ENCODE assay signal across 30 mouse cellular contexts in genomic region chr1:93705389-93705788, GRCm38 (mm10). TPM values are rescaled to one million over a fixed set of nuclear protein-coding genes. Genes with fewer than 3 reads are reported as not detected.
DNase-seq lines count a peak whose midpoint lies in the region; ATAC-seq lines count a peak whose summit lies in the region.
"Had no signal": no experiment of that assay in that cellular context is flagged by ENCODE, and none has a peak within 500 bp of the region (broad histone marks: within the 10 kb centered on the region; RNA-seq: fewer than 3 reads in every experiment).

No protein-coding gene starts in this region.

- DNase-seq in embryonic facial prominence, embryonic 14.5 days (ENCODE audit: low spot score): no peak
- no peak for DNase-seq in embryonic facial prominence, embryonic 10.5 days (ENCODE audit: low spot score)
- DNase-seq in ES-CJ7 (ENCODE audit: low read depth, low spot score): peak; percentile 68
- no peak for DNase-seq in heart, adult 8-10 months (ENCODE audit: low spot score)
- no peak for DNase-seq in kidney, adult 11 months
- no peak for DNase-seq in hindbrain, embryonic 14.5 days (ENCODE audit: low spot score)
- DNase-seq: adrenal gland, adult 8-10 months; cerebellum, adult 9-10 months; forebrain, postnatal 0 days; gastrocnemius, postnatal 25 days; heart, adult 2 months; heart, postnatal 36 days; kidney, postnatal 36 days; layer of hippocampus, postnatal 36 days; liver, embryonic 13.5 days; right cerebral cortex, postnatal 25 days; spleen, adult 18-20 months; thymus, adult 18-20 months; thymus, postnatal 36 days had no signal

- no peak overlapping the region for H3K4me2 ChIP-seq in embryonic facial prominence, embryonic 14.5 days (ENCODE audit: low read depth, low read length)
- no peak overlapping the region for H3K4me2 ChIP-seq in lung, embryonic 15.5 days
- no peak overlapping the region for H3K4me2 ChIP-seq in stomach, embryonic 14.5 days (replicated peaks; ENCODE audit: low read depth, low read length)
- no peak overlapping the region for H3K4me2 ChIP-seq in hindbrain, embryonic 14.5 days (replicated peaks)
- H3K4me2 ChIP-seq: hindbrain, embryonic 15.5 days; kidney, embryonic 15.5 days; limb, embryonic 13.5 days; liver, embryonic 13.5 days; midbrain, embryonic 15.5 days; neural tube, embryonic 12.5 days had no signal

- WGBS in embryonic facial prominence, embryonic 14.5 days: 71% methylated on average over 3 of the region's 3 CpGs
- WGBS in embryonic facial prominence, embryonic 10.5 days: 81% methylated on average over 3 of the region's 3 CpGs
- WGBS in lung, embryonic 15.5 days: 48% methylated on average over 3 of the region's 3 CpGs
- 66% methylated on average over 3 of the region's 3 CpGs for WGBS in stomach, embryonic 14.5 days
- 70% methylated on average over 3 of the region's 3 CpGs for WGBS in hindbrain, embryonic 14.5 days

- H3K27me3 ChIP-seq in embryonic facial prominence, embryonic 14.5 days (replicated peaks; ENCODE audit: control insufficient read depth, insufficient read depth, low read length): no peaks in the 10 kb centered on the region
- no peaks in the 10 kb centered on the region for H3K27me3 ChIP-seq in embryonic facial prominence, embryonic 10.5 days (replicated peaks; ENCODE audit: low read depth, poor library complexity, severe bottlenecking)
- no peaks in the 10 kb centered on the region for H3K27me3 ChIP-seq in lung, embryonic 15.5 days
- no peaks in the 10 kb centered on the region for H3K27me3 ChIP-seq in stomach, embryonic 14.5 days (ENCODE audit: control insufficient read depth, insufficient read depth, low read length)
- no peaks in the 10 kb centered on the region for H3K27me3 ChIP-seq in hindbrain, embryonic 14.5 days (ENCODE audit: control insufficient read depth, insufficient read depth, low read length)
- H3K27me3 ChIP-seq: hindbrain, embryonic 15.5 days; kidney, embryonic 15.5 days; limb, embryonic 13.5 days; liver, embryonic 13.5 days; midbrain, embryonic 15.5 days; neural tube, embryonic 12.5 days had no signal

- 0 out of 2 replicates have a peak, but pooled peaks have one; percentile 37 for ATAC-seq in embryonic facial prominence, embryonic 14.5 days (ENCODE audit: low read depth)
- ATAC-seq in lung, embryonic 15.5 days (ENCODE audit: borderline replicate concordance, extremely low read depth, low FRiP score, low TSS enrichment): peak; percentile 31; the same call in 1 of the 2 replicates
- ATAC-seq in stomach, embryonic 14.5 days (ENCODE audit: insufficient number of reproducible peaks, insufficient read depth, low FRiP score, low read depth): peak; percentile 82
- no peak; the same call in 1 of the 2 replicates for ATAC-seq in hindbrain, embryonic 14.5 days (ENCODE audit: low FRiP score)
- ATAC-seq: activated CD4-positive, CD25-positive, alpha-beta regulatory T cell, adult 4 months; forebrain, postnatal 0 days; intestine, embryonic 16.5 days had no signal

- H3K36me3 ChIP-seq in embryonic facial prominence, embryonic 14.5 days (ENCODE audit: control insufficient read depth, insufficient read depth, low read length): peaks cover 28% of the 10 kb centered on the region
- peaks cover 38% of the 10 kb centered on the region for H3K36me3 ChIP-seq in embryonic facial prominence, embryonic 10.5 days (replicated peaks)
- no peaks in the 10 kb centered on the region for H3K36me3 ChIP-seq in lung, embryonic 15.5 days
- H3K36me3 ChIP-seq in stomach, embryonic 14.5 days (ENCODE audit: control insufficient read depth, insufficient read depth, low read length): peaks cover 19% of the 10 kb centered on the region; the same call in 1 of the 2 replicates
- H3K36me3 ChIP-seq in hindbrain, embryonic 14.5 days (replicated peaks; ENCODE audit: control insufficient read depth, insufficient read depth): peaks cover 25% of the 10 kb centered on the region

- no peak overlapping the region for H3K27ac ChIP-seq in embryonic facial prominence, embryonic 14.5 days (replicated peaks; ENCODE audit: low read depth, low read length)
- no peak overlapping the region for H3K27ac ChIP-seq in embryonic facial prominence, embryonic 10.5 days (replicated peaks)
- no peak overlapping the region for H3K27ac ChIP-seq in lung, embryonic 15.5 days
- no peak overlapping the region; the same call in 1 of the 2 replicates for H3K27ac ChIP-seq in stomach, embryonic 14.5 days (ENCODE audit: low read length)
- no peak overlapping the region for H3K27ac ChIP-seq in hindbrain, embryonic 14.5 days
- H3K27ac ChIP-seq: forebrain, embryonic 10.5 days; heart, adult 2 months; hindbrain, embryonic 15.5 days; kidney, embryonic 15.5 days; limb, embryonic 13.5 days; liver, embryonic 13.5 days; macrophage; midbrain, embryonic 15.5 days; neural tube, embryonic 12.5 days had no signal

- no peaks in the 10 kb centered on the region for H3K4me1 ChIP-seq in embryonic facial prominence, embryonic 14.5 days (ENCODE audit: control insufficient read depth, insufficient read depth, low read length)
- 0 out of 2 replicates have a peak, but pooled peaks cover 4% of the 10 kb centered on the region for H3K4me1 ChIP-seq in embryonic facial prominence, embryonic 10.5 days
- H3K4me1 ChIP-seq in lung, embryonic 15.5 days: no peaks in the 10 kb centered on the region
- no peaks in the 10 kb centered on the region for H3K4me1 ChIP-seq in stomach, embryonic 14.5 days (ENCODE audit: control insufficient read depth, insufficient read depth, low read length)
- no peaks in the 10 kb centered on the region for H3K4me1 ChIP-seq in hindbrain, embryonic 14.5 days (replicated peaks; ENCODE audit: control insufficient read depth, insufficient read depth, low read length)
- H3K4me1 ChIP-seq: forebrain, embryonic 10.5 days; hindbrain, embryonic 15.5 days; kidney, embryonic 15.5 days; limb, embryonic 13.5 days; midbrain, embryonic 15.5 days; neural tube, embryonic 12.5 days had no signal

- no peak overlapping the region for H3K4me3 ChIP-seq in embryonic facial prominence, embryonic 14.5 days (ENCODE audit: low read depth, low read length)
- no peak overlapping the region for H3K4me3 ChIP-seq in embryonic facial prominence, embryonic 10.5 days
- no peak overlapping the region for H3K4me3 ChIP-seq in lung, embryonic 15.5 days
- no peak overlapping the region for H3K4me3 ChIP-seq in stomach, embryonic 14.5 days (ENCODE audit: low read depth, low read length)
- no peak overlapping the region for H3K4me3 ChIP-seq in hindbrain, embryonic 14.5 days (replicated peaks; ENCODE audit: low read length)
- H3K4me3 ChIP-seq: forebrain, embryonic 10.5 days; heart, adult 2 months; hindbrain, embryonic 15.5 days; kidney, embryonic 15.5 days; limb, embryonic 13.5 days; liver, embryonic 13.5 days; midbrain, embryonic 15.5 days; neural tube, embryonic 12.5 days had no signal

- no peak overlapping the region for H3K9ac ChIP-seq in embryonic facial prominence, embryonic 14.5 days (ENCODE audit: low read depth, low read length)
- H3K9ac ChIP-seq in lung, embryonic 15.5 days: no peak overlapping the region
- no peak overlapping the region for H3K9ac ChIP-seq in stomach, embryonic 14.5 days (replicated peaks; ENCODE audit: low read depth, low read length)
- no peak overlapping the region for H3K9ac ChIP-seq in hindbrain, embryonic 14.5 days
- H3K9ac ChIP-seq: forebrain, postnatal 0 days; hindbrain, embryonic 15.5 days; kidney, embryonic 15.5 days; limb, embryonic 13.5 days; liver, embryonic 13.5 days; midbrain, embryonic 15.5 days; neural tube, embryonic 12.5 days had no signal

- H3K9me3 ChIP-seq in embryonic facial prominence, embryonic 14.5 days (ENCODE audit: control insufficient read depth, low read length): no peaks in the 10 kb centered on the region
- no peaks in the 10 kb centered on the region for H3K9me3 ChIP-seq in embryonic facial prominence, embryonic 10.5 days
- no peaks in the 10 kb centered on the region for H3K9me3 ChIP-seq in lung, embryonic 15.5 days
- H3K9me3 ChIP-seq in stomach, embryonic 14.5 days (ENCODE audit: control insufficient read depth, low read depth, low read length): no peaks in the 10 kb centered on the region
- H3K9me3 ChIP-seq in hindbrain, embryonic 14.5 days (ENCODE audit: control insufficient read depth, low read length): no peaks in the 10 kb centered on the region
- H3K9me3 ChIP-seq: forebrain, embryonic 10.5 days; hindbrain, embryonic 15.5 days; kidney, embryonic 15.5 days; limb, embryonic 13.5 days; liver, embryonic 13.5 days; midbrain, embryonic 15.5 days; neural tube, embryonic 12.5 days had no signal

RNA-seq across cellular contexts. Expression of gene Bok, which starts 19.9 kb away (rescaled TPM):
- polyA plus RNA-seq in embryonic facial prominence, embryonic 14.5 days (2014; fragmentation: Nextera tagmentation; extraction: Ambion mirVana): 38.7 and 42.8 TPM in 2 replicates
- 38.1 and 38.6 TPM in 2 replicates for polyA plus RNA-seq in embryonic facial prominence, embryonic 10.5 days (2016; fragmentation: Nextera tagmentation; extraction: Ambion mirVana)
- polyA plus RNA-seq in lung, embryonic 15.5 days (2015; fragmentation: Nextera tagmentation; extraction: Ambion mirVana): 87.3 and 89.9 TPM in 2 replicates
- polyA plus RNA-seq in stomach, embryonic 14.5 days (2014; fragmentation: Nextera tagmentation; extraction: Ambion mirVana): 54.1 and 58.0 TPM in 2 replicates
- total RNA-seq in heart, adult 8-10 months (2022): 1 to 10 TPM; 2.5 to 3.0 (median 2.6) TPM
- polyA plus RNA-seq in hindbrain, embryonic 14.5 days (2014; fragmentation: Nextera tagmentation; extraction: Ambion mirVana): 79.8 and 82.4 TPM in 2 replicates
- polyA plus RNA-seq: activated CD4-positive, CD25-positive, alpha-beta regulatory T cell, adult 4 months; macrophage had no signal

RNA-seq across cellular contexts. Expression of gene Atg4b, which starts 45.9 kb away (rescaled TPM):
- 81.7 and 84.8 TPM in 2 replicates for polyA plus RNA-seq in embryonic facial prominence, embryonic 14.5 days (2014; fragmentation: Nextera tagmentation; extraction: Ambion mirVana)
- 95.3 and 98.1 TPM in 2 replicates for polyA plus RNA-seq in embryonic facial prominence, embryonic 10.5 days (2016; fragmentation: Nextera tagmentation; extraction: Ambion mirVana)
- polyA plus RNA-seq in lung, embryonic 15.5 days (2015; fragmentation: Nextera tagmentation; extraction: Ambion mirVana): 75.2 and 76.8 TPM in 2 replicates
- polyA plus RNA-seq in stomach, embryonic 14.5 days (2014; fragmentation: Nextera tagmentation; extraction: Ambion mirVana): 91.6 and 100 TPM in 2 replicates
- total RNA-seq in heart, adult 8-10 months (2022): 10 to 100 TPM; 28.5 to 35.3 (median 34.6) TPM
- polyA plus RNA-seq in hindbrain, embryonic 14.5 days (2014; fragmentation: Nextera tagmentation; extraction: Ambion mirVana): 89.3 and 91.7 TPM in 2 replicates

RNA-seq across cellular contexts. Expression of gene Stk25, which starts 46.9 kb away (rescaled TPM):
- 190 and 200 TPM in 2 replicates for polyA plus RNA-seq in embryonic facial prominence, embryonic 14.5 days (2014; fragmentation: Nextera tagmentation; extraction: Ambion mirVana)
- 164 and 174 TPM in 2 replicates for polyA plus RNA-seq in embryonic facial prominence, embryonic 10.5 days (2016; fragmentation: Nextera tagmentation; extraction: Ambion mirVana)
- polyA plus RNA-seq in lung, embryonic 15.5 days (2015; fragmentation: Nextera tagmentation; extraction: Ambion mirVana): 173 and 177 TPM in 2 replicates
- polyA plus RNA-seq in stomach, embryonic 14.5 days (2014; fragmentation: Nextera tagmentation; extraction: Ambion mirVana): 171 and 174 TPM in 2 replicates
- total RNA-seq in heart, adult 8-10 months (2022): 100 to 1,000 TPM in 1 of 4 experiments, 10 to 100 TPM in 3; 83.1 to 100 (median 91.5) TPM
- 354 and 373 TPM in 2 replicates for polyA plus RNA-seq in hindbrain, embryonic 14.5 days (2014; fragmentation: Nextera tagmentation; extraction: Ambion mirVana)

RNA-seq across cellular contexts. Expression of gene Thap4, which starts 49.3 kb away (rescaled TPM):
- 44.9 and 45.8 TPM in 2 replicates for polyA plus RNA-seq in embryonic facial prominence, embryonic 14.5 days (2014; fragmentation: Nextera tagmentation; extraction: Ambion mirVana)
- polyA plus RNA-seq in embryonic facial prominence, embryonic 10.5 days (2016; fragmentation: Nextera tagmentation; extraction: Ambion mirVana): 51.6 and 51.7 TPM in 2 replicates
- 46.6 and 50.9 TPM in 2 replicates for polyA plus RNA-seq in lung, embryonic 15.5 days (2015; fragmentation: Nextera tagmentation; extraction: Ambion mirVana)
- 50.7 and 51.0 TPM in 2 replicates for polyA plus RNA-seq in stomach, embryonic 14.5 days (2014; fragmentation: Nextera tagmentation; extraction: Ambion mirVana)
- total RNA-seq in heart, adult 8-10 months (2022): 10 to 100 TPM; 70.4 to 90.9 (median 77.0) TPM
- 40.6 and 42.8 TPM in 2 replicates for polyA plus RNA-seq in hindbrain, embryonic 14.5 days (2014; fragmentation: Nextera tagmentation; extraction: Ambion mirVana)
